Mouse (Mus musculus) ovary, postnatal 36 days (tissue): ENCODE data around the gene Gramd4.
A peak's percentile ranks its signal among the peaks of the same experiment; 100 is the strongest.
"Not testable (repeated sequence)": the region's sequence is repeated elsewhere in the genome, so short reads cannot be mapped to it uniquely, and the experiment has no call there.

Experiments
- DNase-seq: peaks from one replicate; pipeline ENCODE4 v3.0.0; 2022; ENCODE audit warnings: low spot score, mixed read lengths

Gene Gramd4

DNA sequence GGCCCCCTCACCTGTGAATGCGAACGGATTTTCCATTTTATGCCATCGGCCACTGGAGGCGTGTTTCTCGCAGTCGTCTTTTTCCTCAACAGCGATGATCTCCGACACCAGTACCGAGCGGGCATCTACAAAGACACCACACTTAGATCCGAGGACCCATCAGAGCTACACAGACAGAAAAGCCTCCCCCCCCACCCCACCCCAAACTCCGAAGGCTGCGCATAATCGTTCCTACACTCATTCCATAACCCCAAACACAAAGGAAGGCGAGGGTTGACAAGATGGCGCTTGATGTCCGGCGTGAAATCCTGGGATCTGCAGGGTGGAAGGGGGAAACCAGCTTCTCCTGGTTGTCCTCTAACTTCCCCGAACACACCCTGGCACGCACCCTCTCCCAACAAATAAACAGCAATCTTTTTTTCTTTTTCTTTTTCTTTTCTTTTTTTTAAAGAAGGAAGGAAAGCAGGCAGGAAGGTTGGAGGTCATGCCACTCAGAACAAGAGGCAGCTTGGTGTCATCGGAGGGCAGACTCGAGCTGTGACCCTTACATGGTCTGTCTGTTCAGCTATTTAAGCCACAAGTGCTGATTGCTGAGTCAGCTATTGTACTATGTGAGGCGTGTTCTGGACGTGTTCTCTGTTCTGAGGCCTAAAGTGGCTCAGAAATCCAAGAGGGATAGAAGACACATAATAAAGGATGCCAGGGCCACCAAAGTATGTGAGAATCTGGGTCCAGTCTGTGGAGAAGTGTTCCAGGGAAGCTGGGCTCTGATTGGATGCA is 108.5 kb downstream of the Gramd4 start:
- no peak for DNase-seq

DNA sequence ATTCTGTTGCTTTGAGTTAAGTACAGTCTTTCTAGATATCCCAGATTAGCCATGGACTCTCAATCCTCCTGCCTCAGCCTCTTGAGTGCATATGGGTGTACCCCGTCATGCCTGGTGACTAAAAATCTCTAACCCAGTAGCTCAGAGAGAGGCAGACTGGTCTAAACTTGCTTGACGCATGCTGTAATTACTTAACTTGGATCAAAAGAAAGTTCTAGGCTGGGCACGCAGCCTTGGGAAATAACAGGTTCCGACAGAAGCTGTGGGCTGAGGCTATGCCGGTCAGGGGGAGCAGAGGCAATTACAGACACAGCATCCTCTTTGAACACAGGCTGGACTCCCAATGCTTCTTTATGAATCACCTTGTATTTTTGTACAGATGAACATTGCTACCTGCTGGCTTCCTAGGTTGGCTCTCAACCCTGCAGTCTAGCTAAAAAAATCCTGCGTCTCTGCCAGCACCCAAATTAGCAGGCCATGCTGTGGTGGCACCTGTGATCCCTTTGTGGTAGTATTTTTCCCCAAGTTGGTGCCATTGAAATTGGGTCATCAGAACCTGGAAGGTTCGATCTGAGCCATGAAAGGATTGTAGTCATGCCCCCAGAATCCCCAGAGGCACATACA is 109.6 kb downstream of the Gramd4 start:
- DNase-seq = no peak

DNA sequence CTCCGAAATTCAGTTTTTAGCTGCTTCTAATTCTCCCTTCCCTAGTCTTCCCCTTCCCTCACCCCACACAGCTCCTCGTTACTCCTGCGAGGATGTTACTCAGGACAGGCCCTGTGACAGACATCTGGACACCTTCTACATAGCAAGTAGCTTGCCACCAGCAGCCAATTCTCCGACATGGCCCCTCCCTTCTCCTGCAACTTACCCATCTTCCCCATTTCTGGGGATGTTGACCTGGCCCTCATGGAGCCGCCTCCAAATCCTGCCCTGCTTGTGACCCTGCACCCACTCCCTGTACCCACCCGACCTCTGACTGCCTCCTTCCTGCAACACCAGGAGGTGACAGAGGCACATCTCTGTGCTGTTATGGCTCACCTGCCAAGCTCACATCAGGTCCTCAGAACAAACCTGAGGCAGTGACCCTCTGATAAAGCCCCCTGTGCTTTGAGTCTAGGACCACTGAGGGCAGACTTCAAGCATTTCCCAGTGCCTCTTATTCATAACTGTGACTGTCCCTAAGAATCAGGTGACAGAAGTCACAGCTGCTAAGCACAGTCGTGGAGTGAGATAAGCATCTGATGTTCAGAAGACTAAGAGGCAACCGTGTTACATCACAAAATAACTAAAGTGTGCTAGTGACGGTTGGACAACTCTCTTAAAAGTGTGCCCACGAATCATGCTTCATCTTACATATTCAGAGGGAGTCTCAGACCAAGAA is 110.5 kb downstream of the Gramd4 start:
- DNase-seq = no peak

DNA sequence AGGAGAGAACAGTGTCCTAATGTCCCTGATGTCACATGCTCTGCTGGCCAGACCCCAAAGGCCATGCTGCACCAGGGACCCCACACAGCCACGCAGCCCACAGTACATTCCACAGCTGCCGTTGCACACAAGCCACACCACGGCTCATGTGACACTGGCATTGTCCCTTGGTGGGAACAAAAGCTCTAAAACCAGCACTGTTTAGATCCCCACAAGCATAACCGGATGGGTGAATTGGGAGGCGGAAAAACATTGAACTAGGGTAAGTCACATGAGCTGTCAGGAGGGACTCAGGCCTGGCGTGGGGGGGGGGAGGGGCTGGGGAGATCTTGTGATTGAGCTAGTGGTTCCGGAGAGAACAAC is 111.0 kb downstream of the Gramd4 start:
- no peak for DNase-seq

DNA sequence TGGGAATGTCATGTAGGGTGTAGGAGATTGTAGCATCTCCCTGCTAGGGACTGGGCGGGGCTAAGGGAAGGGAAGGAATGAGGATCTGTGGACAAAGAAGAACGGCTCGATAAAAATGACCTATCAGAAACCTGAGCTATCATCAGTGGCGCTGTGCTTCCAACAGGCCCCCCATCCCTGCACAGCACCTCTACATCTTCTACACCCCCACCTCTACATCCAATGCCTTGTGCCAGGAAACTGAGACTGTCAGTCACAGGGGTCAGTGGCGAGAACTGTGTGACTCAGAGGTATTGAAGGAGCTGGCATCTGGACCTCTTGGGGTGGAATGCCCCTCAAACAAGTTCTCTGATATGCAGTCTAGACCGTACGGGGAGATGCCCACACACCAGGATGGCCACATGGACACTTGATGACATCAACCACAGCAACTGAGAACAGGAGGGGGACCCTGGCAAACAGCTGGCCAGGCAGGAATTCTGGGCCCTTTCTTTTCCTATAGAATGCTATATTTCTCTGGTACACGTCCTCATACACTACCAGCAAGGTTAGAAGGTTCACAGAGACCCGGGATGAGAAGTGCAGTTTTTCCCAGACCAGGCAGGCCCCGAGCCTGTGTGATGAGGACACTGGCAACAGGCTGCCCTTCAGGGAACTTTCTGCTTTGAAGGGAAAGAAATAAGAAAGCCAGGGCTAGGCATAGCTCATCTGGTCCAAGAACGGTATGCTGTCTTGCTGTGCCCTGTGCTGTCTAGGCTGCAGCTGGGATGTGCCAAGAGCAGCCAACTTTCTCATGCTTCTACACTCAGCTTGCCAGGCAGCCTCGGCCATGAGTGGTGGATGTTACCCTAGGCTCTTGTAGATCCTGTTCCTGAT is 111.7 kb downstream of the Gramd4 start:
- DNase-seq = no peak

DNA sequence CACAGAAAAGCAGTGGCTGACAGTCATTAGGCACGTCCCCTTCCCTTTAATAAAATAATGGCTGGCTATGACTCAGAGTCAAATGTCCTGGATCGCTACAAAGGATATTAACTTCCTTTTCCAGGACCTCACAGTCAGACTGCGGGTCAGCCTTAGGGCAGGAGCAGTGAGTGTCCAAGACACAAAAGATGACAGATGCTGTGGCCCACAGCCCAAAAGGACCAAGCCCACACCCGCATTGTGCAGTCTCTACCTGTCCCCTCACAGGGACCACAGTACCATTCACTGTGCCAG is 112.3 kb downstream of the Gramd4 start:
- DNase-seq = no peak

DNA sequence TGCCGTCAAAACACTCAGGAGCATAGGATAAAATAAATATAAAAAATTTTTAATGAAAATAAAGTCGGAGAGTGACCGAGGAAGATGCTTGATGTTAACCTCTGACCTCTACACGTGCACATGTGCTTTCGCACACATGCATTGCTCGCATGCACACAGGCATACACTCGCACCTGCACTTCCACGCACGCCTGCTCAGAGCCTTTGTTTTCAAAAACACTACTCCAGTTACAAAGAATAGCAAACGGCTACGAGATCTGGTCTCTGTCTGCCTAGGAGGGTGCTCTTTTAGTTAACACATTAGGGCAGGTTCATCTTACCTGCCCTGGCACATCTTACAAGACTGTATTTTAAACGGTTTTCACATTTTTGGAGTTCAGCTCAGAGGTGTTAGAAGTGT is 113.8 kb downstream of the Gramd4 start:
- DNase-seq = no peak

DNA sequence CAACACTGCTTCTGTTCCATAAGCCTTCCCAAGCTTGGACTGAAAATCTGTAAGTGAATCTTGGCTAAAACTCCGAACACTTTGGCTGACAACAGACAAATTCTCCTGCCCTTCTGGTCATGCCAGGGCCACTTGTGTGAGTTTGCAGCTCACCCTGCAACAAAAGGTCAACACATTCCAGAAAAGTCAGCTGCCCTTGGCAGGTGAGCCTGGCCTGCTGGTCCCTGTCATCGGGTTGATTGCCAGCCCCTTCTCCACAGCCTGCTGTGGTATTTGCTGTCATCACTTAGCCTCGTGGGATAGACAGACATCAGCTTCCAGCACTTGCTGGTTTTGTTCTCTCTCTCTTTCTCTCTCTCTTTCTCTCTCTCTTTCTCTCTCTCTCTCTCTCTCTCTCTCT is 114.6 kb downstream of the Gramd4 start:
- DNase-seq = no peak

DNA sequence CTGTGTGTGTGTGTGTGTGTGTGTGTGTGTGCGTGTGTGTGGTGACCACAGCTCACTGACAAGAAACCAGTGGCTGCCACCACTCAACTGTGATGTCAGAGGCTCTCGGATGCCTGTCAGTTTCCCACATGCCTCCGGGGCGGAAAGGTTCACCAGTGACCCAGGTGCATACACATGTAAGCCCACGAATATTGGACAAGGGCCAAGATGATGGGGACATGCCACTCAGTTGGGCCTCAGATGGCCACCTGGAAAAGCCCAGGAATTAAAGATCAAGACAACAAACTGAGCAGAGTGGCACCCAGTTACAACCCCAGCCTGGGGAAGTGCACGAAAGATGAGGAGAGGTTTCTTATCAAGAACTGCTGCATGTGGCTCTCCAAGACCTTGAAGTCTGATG is 115.0 kb downstream of the Gramd4 start:
- no peak for DNase-seq

DNA sequence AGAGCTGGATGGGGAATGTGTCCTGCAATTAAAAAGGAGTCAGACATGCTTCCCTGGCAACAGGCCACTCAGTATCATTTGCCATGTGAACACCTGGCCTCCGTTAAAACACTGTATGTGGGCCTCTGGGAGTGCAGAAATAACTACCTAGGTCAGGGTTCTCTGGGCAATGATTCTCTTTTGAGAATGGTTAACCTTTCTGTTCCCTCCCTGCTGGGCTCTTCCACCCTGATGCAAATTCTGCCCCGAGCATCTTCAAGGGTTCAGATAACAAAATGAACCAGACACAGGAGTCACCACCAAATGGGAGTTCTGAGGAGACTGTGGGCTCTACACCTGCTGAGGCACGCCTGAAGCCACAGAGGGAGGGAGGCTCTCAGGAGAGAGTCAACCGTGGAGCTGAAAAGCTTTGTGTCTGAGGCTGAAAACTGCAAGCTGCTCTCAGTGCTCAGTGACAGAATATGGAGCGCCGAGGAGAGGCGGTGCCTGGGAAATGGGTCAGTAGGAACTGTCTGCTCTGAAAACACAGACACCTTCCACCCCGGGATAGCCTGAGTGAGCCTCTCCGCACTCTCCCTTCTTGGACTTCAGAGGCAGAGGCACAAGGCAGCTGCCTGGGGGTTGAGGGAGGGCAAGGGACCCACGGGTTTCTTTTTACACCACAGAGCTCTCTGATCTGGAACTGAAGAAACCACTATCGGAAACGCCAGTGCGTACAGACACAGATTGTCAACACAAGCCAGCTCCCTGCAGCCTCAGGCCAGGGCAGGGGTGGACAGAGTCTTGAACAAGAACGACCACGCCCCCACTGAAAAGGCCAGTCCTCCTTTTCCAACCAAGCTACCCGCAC is 115.9 kb downstream of the Gramd4 start:
- DNase-seq = no peak

DNA sequence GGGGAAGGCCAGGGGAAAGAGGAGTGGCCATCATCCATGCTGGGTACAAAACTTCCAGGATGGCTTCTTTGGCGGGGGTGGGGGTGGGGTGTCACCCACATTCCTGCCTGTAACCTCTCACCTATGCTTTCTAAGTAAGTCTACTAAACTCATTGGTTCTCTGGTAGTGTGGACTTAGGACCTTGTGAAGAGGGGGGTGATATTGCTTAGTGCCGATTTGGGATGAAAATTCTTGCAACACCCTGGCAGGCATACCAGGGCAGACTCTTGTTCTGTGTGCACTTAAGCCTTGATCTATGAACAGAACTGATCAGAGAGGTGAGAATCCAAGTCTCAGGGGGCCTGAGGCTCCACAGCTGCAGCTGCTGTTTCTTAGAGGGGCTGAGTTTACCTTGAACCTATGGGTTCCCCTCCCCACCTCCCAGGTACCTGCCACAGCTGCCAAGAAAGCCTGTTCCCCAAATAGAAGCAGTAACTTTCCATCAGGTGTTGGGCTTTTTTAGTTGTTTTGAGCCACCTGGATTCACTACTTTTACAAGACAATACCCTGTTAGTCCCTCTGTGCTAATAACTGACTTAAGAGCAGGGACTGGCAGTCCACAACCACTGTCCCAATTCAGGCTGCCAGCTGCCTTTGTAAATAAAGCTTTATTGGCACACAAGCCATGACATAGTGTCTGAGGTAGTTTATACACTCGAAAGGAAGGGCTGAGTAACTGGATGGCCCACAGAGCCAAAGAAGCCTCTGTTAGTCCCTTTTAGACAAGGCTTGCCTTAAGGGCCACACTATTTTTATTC is 118.0 kb downstream of the Gramd4 start:
- no peak for DNase-seq

DNA sequence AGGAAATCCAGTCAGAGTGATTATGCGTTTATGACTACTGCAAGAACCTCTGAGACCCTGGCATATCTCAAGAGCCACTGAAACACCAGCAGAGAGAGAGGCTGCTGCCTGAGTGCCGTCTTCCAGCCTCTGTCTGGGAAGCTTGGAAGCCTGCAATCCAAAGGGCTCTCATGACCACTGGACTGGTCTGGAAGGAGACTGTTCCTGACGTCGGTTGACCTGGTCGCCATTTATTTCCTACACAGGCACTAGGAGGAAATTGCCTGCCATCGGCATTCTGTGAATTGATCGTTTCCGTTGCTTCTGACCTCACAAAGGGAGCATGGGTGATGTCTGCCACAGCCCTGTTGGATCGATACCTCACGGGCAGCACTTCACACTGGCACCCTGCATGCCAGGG is 118.7 kb downstream of the Gramd4 start:
- no peak for DNase-seq

DNA sequence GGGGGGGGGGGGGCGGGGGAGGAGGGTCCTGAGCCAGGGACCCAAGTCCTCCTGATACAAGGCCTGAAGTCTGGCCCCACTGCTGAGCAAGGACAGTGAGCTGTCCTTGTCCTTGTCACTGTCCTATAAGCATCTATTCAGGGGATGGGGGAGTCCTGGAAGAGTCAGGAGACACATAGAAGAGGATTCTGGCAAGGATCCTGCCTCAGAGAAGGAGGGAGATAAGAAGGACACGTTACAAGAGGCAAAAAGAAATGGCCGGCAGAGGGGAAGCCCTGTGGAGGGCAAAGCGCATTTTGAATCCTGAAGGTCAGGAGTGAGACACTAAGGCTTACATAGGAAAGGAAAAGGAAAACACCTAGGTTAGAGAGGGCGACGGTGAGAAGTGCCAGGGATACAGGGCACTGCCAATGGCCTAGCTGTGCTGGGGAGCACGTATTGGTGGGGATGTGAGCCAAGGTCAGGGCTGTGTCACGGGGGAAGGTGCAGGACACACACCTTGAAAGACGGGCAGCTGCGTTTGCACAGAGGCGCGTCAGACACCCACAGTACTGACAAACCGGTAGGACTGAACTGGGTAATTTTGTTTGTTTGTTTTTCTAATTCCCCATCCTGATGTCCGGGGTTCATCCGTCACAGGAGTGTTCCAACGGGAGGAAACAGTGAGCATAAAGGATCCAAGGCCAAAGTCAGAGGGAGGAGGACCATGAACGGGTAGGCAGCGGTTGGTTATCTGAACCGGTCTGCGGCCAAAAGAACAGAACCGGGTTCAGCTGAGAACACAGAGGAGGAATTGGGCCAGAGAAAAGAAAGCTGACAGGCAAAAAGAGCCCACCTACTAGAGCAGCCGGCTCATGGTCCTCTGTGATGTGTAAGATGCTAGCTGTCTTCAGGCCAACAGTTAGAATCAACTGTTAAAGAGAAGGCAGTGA is 119.5 kb downstream of the Gramd4 start:
- DNase-seq = no peak

DNA sequence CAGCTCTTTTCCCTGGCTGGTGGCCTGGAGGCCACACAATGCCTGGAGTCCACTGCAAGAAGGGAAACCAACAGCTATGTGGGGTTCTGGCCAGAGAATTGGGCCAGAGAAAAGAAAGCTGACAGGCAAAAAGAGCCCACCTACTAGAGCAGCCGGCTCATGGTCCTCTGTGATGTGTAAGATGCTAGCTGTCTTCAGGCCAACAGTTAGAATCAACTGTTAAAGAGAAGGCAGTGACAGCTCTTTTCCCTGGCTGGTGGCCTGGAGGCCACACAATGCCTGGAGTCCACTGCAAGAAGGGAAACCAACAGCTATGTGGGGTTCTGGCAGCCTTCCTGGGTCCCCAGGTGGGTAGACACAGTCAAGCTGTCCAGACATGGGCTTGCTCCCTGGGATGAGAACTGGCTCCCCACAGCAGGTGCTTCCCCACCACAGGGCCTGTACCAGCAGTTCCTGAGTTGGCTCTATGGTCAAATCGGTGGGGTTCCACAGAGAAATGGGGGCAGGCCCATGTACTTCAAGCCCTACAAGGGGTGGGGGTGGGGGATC is 120.3 kb downstream of the Gramd4 start:
- not testable (repeated sequence) for DNase-seq

DNA sequence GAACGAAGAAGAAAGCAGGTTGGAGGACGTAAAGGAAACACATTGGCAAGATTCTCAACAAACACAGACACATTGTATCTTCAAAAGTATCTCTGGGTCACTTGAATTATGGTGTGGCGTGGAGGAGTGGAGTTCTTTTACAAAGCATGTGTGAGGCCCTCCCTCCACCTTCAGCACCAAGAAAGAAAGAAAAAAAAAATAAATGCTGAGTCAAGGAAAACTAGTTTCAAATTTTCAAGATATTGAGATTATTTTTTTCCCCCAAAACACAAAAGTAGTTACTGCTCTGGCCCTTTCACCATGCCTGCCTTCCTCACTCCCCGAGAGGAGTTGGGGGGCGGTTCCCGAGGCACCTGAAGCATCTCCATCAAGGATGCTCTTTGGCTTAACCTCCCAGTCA is 121.1 kb downstream of the Gramd4 start:
- DNase-seq = no peak

DNA sequence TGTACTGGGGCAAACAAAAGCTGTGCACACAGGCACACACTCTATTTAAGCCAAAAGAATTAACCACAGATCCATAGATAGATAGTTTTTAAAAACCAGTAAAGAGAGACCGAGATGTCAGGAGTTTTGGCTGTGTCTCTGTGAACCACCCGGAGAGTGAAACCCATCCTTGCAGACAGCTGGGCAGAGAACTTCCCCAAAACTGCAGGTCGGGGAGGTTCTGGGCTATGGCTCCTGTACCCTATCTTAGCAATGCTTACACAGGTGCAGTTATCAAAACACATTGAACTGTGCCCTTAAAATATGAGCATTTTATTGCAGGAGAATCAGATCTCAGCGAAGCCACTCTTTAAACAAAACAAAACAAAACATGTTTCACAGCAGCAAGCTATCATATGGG is 122.9 kb downstream of the Gramd4 start:
- DNase-seq = no peak

DNA sequence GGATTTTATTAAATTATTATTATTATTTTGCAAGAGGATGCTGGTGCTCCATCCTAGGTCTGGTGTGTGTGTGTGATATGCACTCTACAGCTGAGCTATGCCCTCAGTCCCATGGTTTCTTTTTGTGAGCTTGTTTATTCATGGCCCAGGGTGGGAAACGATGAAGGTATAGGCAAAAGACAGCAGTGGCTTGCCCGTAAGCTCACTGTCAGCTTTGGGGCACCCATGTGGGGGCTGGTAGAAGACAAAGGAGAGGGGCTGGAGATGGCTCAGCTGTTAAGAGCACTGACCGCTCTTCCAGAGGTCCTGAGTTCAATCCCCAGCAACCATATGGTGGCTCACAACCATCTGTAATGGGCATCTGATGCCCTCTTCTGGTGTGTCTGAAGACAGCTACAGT is 123.8 kb downstream of the Gramd4 start:
- not testable (repeated sequence) for DNase-seq

DNA sequence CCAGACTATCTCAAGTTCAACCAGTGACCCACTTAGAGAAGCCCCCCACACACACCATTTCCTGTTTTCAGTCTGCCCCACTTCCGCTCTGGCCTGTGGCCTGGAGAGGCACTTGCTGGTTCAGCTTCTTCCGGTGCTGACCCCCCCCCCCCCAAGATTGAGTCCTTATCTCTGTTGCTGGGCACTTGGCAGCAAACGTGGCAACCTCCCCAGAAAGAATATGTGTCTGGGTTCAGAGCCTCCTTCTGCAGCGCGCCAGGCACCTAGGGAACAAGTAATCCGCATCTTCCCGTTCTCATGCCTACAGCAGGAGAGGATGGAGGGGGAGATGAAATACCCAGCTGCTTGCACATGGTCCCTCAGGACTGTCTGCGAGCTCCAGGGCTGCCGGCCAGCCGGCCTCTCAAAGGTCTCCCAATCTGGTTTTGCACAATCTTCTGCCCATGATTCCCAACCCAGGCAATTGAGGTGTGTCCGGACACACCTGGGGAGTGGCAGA is 124.5 kb downstream of the Gramd4 start:
- DNase-seq = peak; percentile 29

DNA sequence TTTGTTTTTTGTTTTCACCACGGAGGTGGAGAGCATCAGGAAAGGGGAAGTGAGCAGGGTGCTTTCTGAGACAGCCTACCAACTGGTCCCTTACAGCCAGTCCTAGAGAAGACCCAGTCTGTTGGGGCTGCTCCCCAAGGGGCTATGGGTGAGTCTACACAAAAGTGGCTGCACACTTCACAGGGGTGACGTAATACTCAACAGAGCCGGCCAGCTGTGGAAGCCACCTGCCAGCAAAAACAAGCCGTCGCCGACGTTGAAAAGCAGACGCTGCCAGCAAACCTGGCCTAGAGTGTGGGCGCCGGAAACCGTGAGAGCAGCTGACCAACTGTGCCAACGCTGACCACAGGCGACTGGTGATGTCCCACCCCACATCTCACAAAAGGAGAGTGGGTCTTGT is 125.2 kb downstream of the Gramd4 start:
- no peak for DNase-seq
